Mouse (Mus musculus): ENCODE measurements at regions not wholly inside any gene's neighbourhood (a gene's known extent, or its start where the extent isn't known, plus 50 kb on each side); places are given as distances from the start of the nearest gene placed in this dataset.
"Not testable (repeated sequence)": the region's sequence is repeated elsewhere in the genome, so short reads cannot be mapped to it uniquely, and the experiment has no call there.

DNA sequence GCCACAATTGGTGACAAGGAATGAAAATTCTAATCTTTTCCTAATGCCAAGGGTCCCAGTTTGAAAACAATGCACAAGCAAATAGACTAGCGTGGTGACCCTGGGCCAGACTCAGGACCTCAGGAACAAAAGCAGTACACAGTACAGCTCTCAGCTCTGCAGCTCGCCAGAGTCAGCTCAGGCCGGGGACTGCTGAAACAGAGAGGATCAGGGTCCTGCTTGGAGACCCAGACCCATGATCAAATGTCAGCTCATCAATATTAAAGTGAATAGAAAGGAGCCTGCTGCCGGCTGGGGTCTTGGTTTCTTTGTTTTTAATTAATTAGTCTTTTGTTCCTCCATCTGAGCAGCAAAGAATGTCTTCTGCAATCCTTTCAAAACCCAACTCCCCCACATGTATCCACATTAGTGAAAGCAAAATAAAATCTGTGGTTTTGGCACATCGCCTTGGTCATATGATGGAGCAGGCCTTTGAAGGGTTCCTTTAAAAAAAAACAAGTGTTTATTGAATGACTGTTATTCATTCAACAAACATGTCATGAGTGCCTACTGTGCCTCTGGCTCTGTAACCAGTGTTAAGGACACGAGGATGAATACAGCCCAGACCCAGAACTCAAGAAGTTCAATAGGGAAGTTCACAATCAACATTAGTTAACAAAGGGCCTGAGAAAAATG is 154.4 kb downstream of the Nuak1 start:
- DNase-seq (ENCODE audit: low spot score) (no peak), ATAC-seq (replicated peaks; ENCODE audit: low FRiP score, low TSS enrichment, low read depth) (no peak)
- no peak overlapping the region for H3K4me2 ChIP-seq (ENCODE audit: low read length)
- no peak overlapping the region for H3K4me3 ChIP-seq (ENCODE audit: low read depth, low read length)
- no peaks in the 10 kb centered on the region for H3K27me3 ChIP-seq (replicated peaks; ENCODE audit: control insufficient read depth, insufficient read depth, low read length)
- no peak overlapping the region for H3K9ac ChIP-seq (ENCODE audit: low read length)
- WGBS = 69% methylated on average over 6 of the region's 6 CpGs
- H3K9me3 ChIP-seq (ENCODE audit: control insufficient read depth, low read length) = no peaks in the 10 kb centered on the region
- H3K36me3 ChIP-seq (ENCODE audit: control insufficient read depth, insufficient read depth, low read length) = no peaks in the 10 kb centered on the region
- H3K27ac ChIP-seq (ENCODE audit: low read depth) = no peak overlapping the region
- H3K4me1 ChIP-seq (replicated peaks; ENCODE audit: control insufficient read depth, insufficient read depth, low read length) = no peaks in the 10 kb centered on the region

GRCm38 (mm10) chr10:84294422-84294821 is 146.0 kb downstream of the Nuak1 start:
- 80% methylated on average over 4 of the region's 4 CpGs for WGBS

DNA sequence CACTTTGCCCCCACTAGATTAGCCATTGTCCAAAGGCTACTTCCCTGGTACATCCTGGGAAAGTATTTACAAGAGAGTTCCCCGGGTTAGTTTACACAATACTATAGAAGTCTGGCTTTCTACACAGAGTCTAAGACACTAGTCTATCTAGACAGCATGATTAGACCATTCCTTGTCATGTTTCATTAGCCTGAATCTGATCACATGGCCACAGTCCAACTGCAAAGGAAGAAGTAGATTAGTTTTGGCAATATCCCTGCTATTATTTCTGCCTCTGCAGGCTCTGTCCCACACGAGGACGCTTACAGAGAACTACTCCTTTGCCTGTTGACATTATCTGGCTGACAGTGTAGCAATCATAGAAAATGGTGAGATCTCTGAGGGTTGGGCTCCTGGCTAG is 144.2 kb downstream of the Nuak1 start:
- no peak for ATAC-seq (replicated peaks; ENCODE audit: low FRiP score, low TSS enrichment, low read depth)
- H3K27ac ChIP-seq (ENCODE audit: low read depth) = no peak overlapping the region
- no peak overlapping the region for H3K9ac ChIP-seq (ENCODE audit: low read length)
- 72% methylated on average over 3 of the region's 3 CpGs for WGBS
- H3K4me3 ChIP-seq (ENCODE audit: low read depth, low read length) = no peak overlapping the region
- DNase-seq (ENCODE audit: low spot score) = no peak
- H3K36me3 ChIP-seq (ENCODE audit: control insufficient read depth, insufficient read depth, low read length) = no peaks in the 10 kb centered on the region
- no peaks in the 10 kb centered on the region for H3K4me1 ChIP-seq (replicated peaks; ENCODE audit: control insufficient read depth, insufficient read depth, low read length)
- no peaks in the 10 kb centered on the region for H3K9me3 ChIP-seq (ENCODE audit: control insufficient read depth, low read length)
- no peaks in the 10 kb centered on the region for H3K27me3 ChIP-seq (replicated peaks; ENCODE audit: control insufficient read depth, insufficient read depth, low read length)
- H3K4me2 ChIP-seq (ENCODE audit: low read length) = no peak overlapping the region

More at GRCm38 (mm10) chr10:84294422-84294821, 146.0 kb downstream of the Nuak1 start:
- H3K27ac ChIP-seq (ENCODE audit: low read depth) = no peak overlapping the region
- H3K9ac ChIP-seq (ENCODE audit: low read length) = no peak overlapping the region
- no peak overlapping the region for H3K4me3 ChIP-seq (ENCODE audit: low read depth, low read length)
- no peaks in the 10 kb centered on the region for H3K36me3 ChIP-seq (ENCODE audit: control insufficient read depth, insufficient read depth, low read length)
- ATAC-seq (replicated peaks; ENCODE audit: low FRiP score, low TSS enrichment, low read depth) (no peak), DNase-seq (ENCODE audit: low spot score) (no peak)
- H3K4me2 ChIP-seq (ENCODE audit: low read length) = no peak overlapping the region
- H3K27me3 ChIP-seq (replicated peaks; ENCODE audit: control insufficient read depth, insufficient read depth, low read length) = no peaks in the 10 kb centered on the region
- H3K9me3 ChIP-seq (ENCODE audit: control insufficient read depth, low read length) = no peaks in the 10 kb centered on the region
- H3K4me1 ChIP-seq (replicated peaks; ENCODE audit: control insufficient read depth, insufficient read depth, low read length) = no peaks in the 10 kb centered on the region

DNA sequence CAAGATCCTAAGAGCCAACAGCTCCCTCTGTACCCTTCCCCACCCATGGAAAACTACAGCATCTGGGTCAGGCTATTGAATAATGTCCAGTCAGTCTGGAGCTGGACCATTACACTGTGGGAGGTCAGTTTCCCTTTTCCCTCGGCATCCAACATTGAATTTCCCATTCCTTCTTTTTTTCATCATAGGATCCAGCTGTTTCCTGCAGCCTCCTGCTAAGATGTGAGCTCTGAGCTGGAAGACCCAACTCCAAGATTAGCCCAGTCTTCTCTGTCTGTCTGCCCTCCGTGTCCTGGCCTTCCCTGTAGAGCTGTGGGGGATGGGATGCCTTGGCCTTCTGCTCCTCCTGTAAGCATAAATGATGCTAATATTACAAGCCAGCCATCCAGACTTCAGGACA is 138.8 kb downstream of the Nuak1 start:
- Histone ChIP-seq H3K4me3 (ENCODE audit: low read depth, low read length) (no peak overlapping the region), H3K36me3 (ENCODE audit: control insufficient read depth, insufficient read depth, low read length) (no peaks in the 10 kb centered on the region), H3K4me2 (ENCODE audit: low read length) (no peak overlapping the region), H3K9ac (ENCODE audit: low read length) (no peak overlapping the region), H3K27me3 (replicated peaks; ENCODE audit: control insufficient read depth, insufficient read depth, low read length) (no peaks in the 10 kb centered on the region), H3K27ac (ENCODE audit: low read depth) (no peak overlapping the region), H3K9me3 (ENCODE audit: control insufficient read depth, low read length) (no peaks in the 10 kb centered on the region), H3K4me1 (replicated peaks; ENCODE audit: control insufficient read depth, insufficient read depth, low read length) (no peaks in the 10 kb centered on the region; the same call in 1 of the 2 replicates)
- WGBS = 63% methylated on average over 2 of the region's 2 CpGs
- DNase-seq (ENCODE audit: low spot score) = no peak
- no peak for ATAC-seq (replicated peaks; ENCODE audit: low FRiP score, low TSS enrichment, low read depth)

DNA sequence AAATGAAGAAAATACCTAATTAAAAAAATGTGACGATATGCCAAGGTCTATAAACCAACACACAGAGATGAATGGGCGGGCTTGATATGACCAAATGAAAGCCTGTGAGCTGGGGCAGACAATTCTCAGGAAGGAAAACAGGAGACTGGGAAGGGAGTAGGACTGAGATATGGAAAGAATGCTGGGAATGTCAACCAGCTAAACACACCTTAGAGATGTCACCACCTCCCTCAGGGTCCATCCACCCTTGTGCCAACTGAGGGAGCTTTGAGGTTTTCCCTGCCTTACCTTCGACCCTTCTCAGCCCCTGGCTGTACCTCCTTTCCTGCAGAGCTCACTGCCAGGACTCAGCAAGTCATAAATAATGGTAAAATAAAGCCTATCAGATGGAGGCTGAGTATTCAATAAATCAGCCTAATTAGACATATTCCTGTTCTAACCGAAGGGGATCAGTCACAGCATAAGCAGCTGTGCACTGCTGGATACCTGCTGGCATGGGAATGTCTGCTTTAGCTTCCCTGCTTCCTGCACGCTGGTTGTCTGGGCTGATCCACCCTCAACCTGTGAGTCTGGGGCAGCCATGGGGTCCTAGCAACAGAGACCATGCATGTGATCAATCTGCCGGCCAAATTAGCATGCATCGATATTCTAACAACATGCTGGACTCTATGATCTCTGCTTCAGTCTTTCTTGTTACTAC is 137.4 kb downstream of the Nuak1 start:
- Histone ChIP-seq H3K4me2 (ENCODE audit: low read length) (no peak overlapping the region), H3K36me3 (ENCODE audit: control insufficient read depth, insufficient read depth, low read length) (no peaks in the 10 kb centered on the region), H3K27ac (ENCODE audit: low read depth) (no peak overlapping the region), H3K4me1 (replicated peaks; ENCODE audit: control insufficient read depth, insufficient read depth, low read length) (no peaks in the 10 kb centered on the region; the same call in 1 of the 2 replicates), H3K4me3 (ENCODE audit: low read depth, low read length) (no peak overlapping the region), H3K27me3 (replicated peaks; ENCODE audit: control insufficient read depth, insufficient read depth, low read length) (no peaks in the 10 kb centered on the region), H3K9me3 (ENCODE audit: control insufficient read depth, low read length) (no peaks in the 10 kb centered on the region), H3K9ac (ENCODE audit: low read length) (no peak overlapping the region)
- 49% methylated on average over 7 of the region's 7 CpGs for WGBS
- DNase-seq (ENCODE audit: low spot score) = no peak
- no peak for ATAC-seq (replicated peaks; ENCODE audit: low FRiP score, low TSS enrichment, low read depth)

- H3K36me3 ChIP-seq (ENCODE audit: control insufficient read depth, insufficient read depth, low read length); H3K4me3 ChIP-seq (ENCODE audit: low read depth, low read length); DNase-seq (ENCODE audit: low spot score); H3K9ac ChIP-seq (ENCODE audit: low read length); H3K27ac ChIP-seq (ENCODE audit: low read depth); H3K27me3 ChIP-seq (replicated peaks; ENCODE audit: control insufficient read depth, insufficient read depth, low read length); H3K4me1 ChIP-seq (replicated peaks; ENCODE audit: control insufficient read depth, insufficient read depth, low read length); ATAC-seq (replicated peaks; ENCODE audit: low FRiP score, low TSS enrichment, low read depth); H3K4me2 ChIP-seq (ENCODE audit: low read length); H3K9me3 ChIP-seq (ENCODE audit: control insufficient read depth, low read length): not testable (repeated sequence)
- WGBS = 93% methylated on average over 17 of the region's 17 CpGs
Observed at GRCm38 (mm10) chr10:84308746-84309145, 131.7 kb downstream of the Nuak1 start.

DNA sequence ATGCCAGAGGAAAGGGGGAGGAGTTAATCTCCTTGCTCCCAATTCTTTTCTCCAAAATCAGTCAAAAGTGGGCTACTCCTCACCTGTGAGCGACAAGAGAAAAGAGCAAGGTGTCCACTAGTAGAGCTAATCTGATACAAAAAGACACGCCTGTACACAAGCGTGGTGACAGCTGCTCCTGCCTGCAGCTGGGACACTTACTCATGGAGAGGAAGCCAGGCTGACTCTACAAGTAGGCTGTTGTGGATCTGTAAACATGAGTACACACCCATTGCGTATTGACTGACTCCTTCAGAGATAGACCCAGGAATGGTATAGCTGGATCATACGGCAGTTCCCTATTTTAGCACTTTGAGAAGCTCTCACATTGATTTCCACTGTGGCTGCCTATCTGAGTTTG is 129.7 kb downstream of the Nuak1 start:
- no peaks in the 10 kb centered on the region for H3K4me1 ChIP-seq (replicated peaks; ENCODE audit: control insufficient read depth, insufficient read depth, low read length)
- no peaks in the 10 kb centered on the region for H3K9me3 ChIP-seq (ENCODE audit: control insufficient read depth, low read length)
- H3K9ac ChIP-seq (ENCODE audit: low read length) = no peak overlapping the region
- no peak overlapping the region for H3K4me3 ChIP-seq (ENCODE audit: low read depth, low read length)
- no peaks in the 10 kb centered on the region for H3K36me3 ChIP-seq (ENCODE audit: control insufficient read depth, insufficient read depth, low read length)
- WGBS = 91% methylated on average over 5 of the region's 5 CpGs
- DNase-seq (ENCODE audit: low spot score) = no peak
- no peak overlapping the region for H3K27ac ChIP-seq (ENCODE audit: low read depth)
- no peaks in the 10 kb centered on the region for H3K27me3 ChIP-seq (replicated peaks; ENCODE audit: control insufficient read depth, insufficient read depth, low read length)
- no peak for ATAC-seq (replicated peaks; ENCODE audit: low FRiP score, low TSS enrichment, low read depth)
- H3K4me2 ChIP-seq (ENCODE audit: low read length) = no peak overlapping the region

GRCm38 (mm10) chr10:84312656-84313055 is 127.7 kb downstream of the Nuak1 start:
- ATAC-seq (replicated peaks; ENCODE audit: low FRiP score, low TSS enrichment, low read depth) (no peak), DNase-seq (ENCODE audit: low spot score) (no peak)
- H3K36me3 ChIP-seq (ENCODE audit: control insufficient read depth, insufficient read depth, low read length) = no peaks in the 10 kb centered on the region
- no peaks in the 10 kb centered on the region for H3K9me3 ChIP-seq (ENCODE audit: control insufficient read depth, low read length)
- H3K27me3 ChIP-seq (replicated peaks; ENCODE audit: control insufficient read depth, insufficient read depth, low read length) = no peaks in the 10 kb centered on the region
- 66% methylated on average over 7 of the region's 7 CpGs for WGBS
- no peaks in the 10 kb centered on the region for H3K4me1 ChIP-seq (replicated peaks; ENCODE audit: control insufficient read depth, insufficient read depth, low read length)
- H3K4me3 ChIP-seq (ENCODE audit: low read depth, low read length) = no peak overlapping the region
- H3K27ac ChIP-seq (ENCODE audit: low read depth) = no peak overlapping the region
- no peak overlapping the region for H3K9ac ChIP-seq (ENCODE audit: low read length)
- H3K4me2 ChIP-seq (ENCODE audit: low read length) = no peak overlapping the region

DNA sequence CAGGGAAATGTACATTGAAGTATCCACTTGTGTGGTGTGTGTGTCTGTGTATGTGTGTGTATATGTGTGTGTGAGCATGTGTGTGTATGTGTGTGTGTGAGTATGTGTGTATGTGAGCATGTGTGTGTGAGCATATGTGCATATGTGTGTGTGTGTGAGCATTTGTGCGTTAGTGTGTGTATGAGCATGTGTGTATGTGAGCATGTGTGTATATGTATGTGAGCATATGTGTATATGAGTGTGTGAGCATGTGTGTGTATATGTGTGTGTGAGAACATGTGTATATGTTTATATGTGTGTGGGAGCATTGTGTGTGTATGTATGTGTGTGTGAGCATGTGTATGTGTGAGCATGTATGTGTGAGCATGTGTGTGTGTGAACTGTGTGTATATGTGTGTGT is 123.5 kb downstream of the Nuak1 start:
- H3K27me3 ChIP-seq (replicated peaks; ENCODE audit: control insufficient read depth, insufficient read depth, low read length) = no peaks in the 10 kb centered on the region
- no peak overlapping the region for H3K27ac ChIP-seq (ENCODE audit: low read depth)
- H3K4me2 ChIP-seq (ENCODE audit: low read length) = no peak overlapping the region
- no peaks in the 10 kb centered on the region for H3K9me3 ChIP-seq (ENCODE audit: control insufficient read depth, low read length)
- H3K9ac ChIP-seq (ENCODE audit: low read length) = no peak overlapping the region
- H3K36me3 ChIP-seq (ENCODE audit: control insufficient read depth, insufficient read depth, low read length) = no peaks in the 10 kb centered on the region
- ATAC-seq (replicated peaks; ENCODE audit: low FRiP score, low TSS enrichment, low read depth) (no peak), DNase-seq (ENCODE audit: low spot score) (no peak)
- H3K4me1 ChIP-seq (replicated peaks; ENCODE audit: control insufficient read depth, insufficient read depth, low read length) = no peaks in the 10 kb centered on the region
- H3K4me3 ChIP-seq (ENCODE audit: low read depth, low read length) = no peak overlapping the region
- 97% methylated on average over 1 of the region's 1 CpGs for WGBS

Data from intestine, embryonic 14.5 days (tissue).